Comparison of ENCODE assay signal across 8 mouse cellular contexts in genomic region chr16:92696411-92697015, GRCm38 (mm10).
DNase-seq lines count a peak whose midpoint lies in the region; ATAC-seq lines count a peak whose summit lies in the region.

No protein-coding gene starts in this region.

- no peak overlapping the region for H3K27ac ChIP-seq in embryonic facial prominence, embryonic 11.5 days (replicated peaks; ENCODE audit: low read depth, low read length)
- no peak overlapping the region for H3K27ac ChIP-seq in heart, embryonic 10.5 days

- under 1% methylated on average over 24 of the region's 24 CpGs for WGBS in embryonic facial prominence, embryonic 11.5 days
- under 1% methylated on average over 24 of the region's 24 CpGs for WGBS in heart, embryonic 10.5 days

- peak overlapping the region; percentile 58 for H3K4me3 ChIP-seq in embryonic facial prominence, embryonic 11.5 days (ENCODE audit: low read depth, low read length)
- H3K4me3 ChIP-seq in heart, embryonic 10.5 days, result peak overlapping the region; percentile 75

- no peaks in the 10 kb centered on the region for H3K9me3 ChIP-seq in embryonic facial prominence, embryonic 11.5 days (replicated peaks; ENCODE audit: control insufficient read depth, low read length)
- no peaks in the 10 kb centered on the region for H3K9me3 ChIP-seq in heart, embryonic 10.5 days

- no peaks in the 10 kb centered on the region; the same call in 1 of the 2 replicates for H3K4me1 ChIP-seq in embryonic facial prominence, embryonic 11.5 days (ENCODE audit: control insufficient read depth, insufficient read depth, low read length)
- H3K4me1 ChIP-seq in heart, embryonic 10.5 days, result peaks cover 36% of the 10 kb centered on the region

- DNase-seq in right cerebral cortex, postnatal 4 days, result peak; percentile 10
- DNase-seq in right cerebral cortex, postnatal 10 days (ENCODE audit: low spot score in 2 of 2), result no peak
- peak; percentile 46 for DNase-seq in embryonic facial prominence, embryonic 11.5 days (ENCODE audit: low spot score)
- DNase-seq in heart, embryonic 10.5 days (ENCODE audit: low spot score), result peak; percentile 82
- DNase-seq in kidney, adult 9 months, result peak; percentile 10
- DNase-seq in lung, postnatal 14 days, result peak; percentile 55
- peak; percentile 37 for DNase-seq in spleen, adult 12 weeks (ENCODE audit: low spot score)

- H3K27me3 ChIP-seq in embryonic facial prominence, embryonic 11.5 days (ENCODE audit: control insufficient read depth, insufficient read depth, low read length), result peaks cover 33% of the 10 kb centered on the region
- H3K27me3 ChIP-seq in heart, embryonic 10.5 days (ENCODE audit: insufficient read depth, poor library complexity, severe bottlenecking), result peaks cover 72% of the 10 kb centered on the region

- H3K36me3 ChIP-seq in embryonic facial prominence, embryonic 11.5 days (replicated peaks; ENCODE audit: control insufficient read depth, insufficient read depth, low read depth, low read length), result no peaks in the 10 kb centered on the region
- H3K36me3 ChIP-seq in heart, embryonic 10.5 days, result no peaks in the 10 kb centered on the region

- no peak overlapping the region for H3K9ac ChIP-seq in embryonic facial prominence, embryonic 11.5 days (replicated peaks; ENCODE audit: low read length)

- 0 out of 2 replicates have a peak, but pooled peaks have one; percentile 14 for ATAC-seq in embryonic facial prominence, embryonic 11.5 days (replicated peaks; ENCODE audit: insufficient number of reproducible peaks, low FRiP score, low TSS enrichment, low read depth)
- no peak for ATAC-seq in cerebellum, adult (ENCODE audit: insufficient number of reproducible peaks, low FRiP score, low TSS enrichment)

- peak overlapping the region; percentile 93 for H3K4me2 ChIP-seq in embryonic facial prominence, embryonic 11.5 days (ENCODE audit: low read depth, low read length)

Comparison
In these comparisons a context has a peak if more than half of its experiments do, and no peak if none do; other contexts are left out.
1. DNase-seq: peak in right cerebral cortex, postnatal 4 days (single experiment), embryonic facial prominence, embryonic 11.5 days (single experiment), heart, embryonic 10.5 days (single experiment), kidney, adult 9 months (single experiment), lung, postnatal 14 days (single experiment) and spleen, adult 12 weeks (single experiment); none in right cerebral cortex, postnatal 10 days (0 of 2).